Mouse (Mus musculus) megakaryocyte progenitor cell, adult 5-6 weeks (primary cell): ENCODE results near the gene Cx3cr1. TPM values are rescaled to one million over a fixed set of nuclear protein-coding genes. Genes with fewer than 3 reads are reported as not detected.

Experiments used
- ATAC-seq: replicated peaks from 2 replicates; pipeline ENCODE4 v1.8.0; 2016; ENCODE audit warnings: mild to moderate bottlenecking, moderate TSS enrichment, inconsistent platforms; ENCODE audit not compliant: poor library complexity
- total RNA-seq, 2 experiments: library from RNA; stranded (forward) in 1 of 2; stranded (reverse) in 1 of 2; fragments of 157-497, 149-512 nt in 1 of 2; fragments of 200-1000 nt in 1 of 2; gene quantifications; 2 replicates each; pipeline versions ENCODE4 v1.2.3 to v1.2.4; 2015 to 2017

Gene Cx3cr1
- total RNA-seq, 2 experiments from 2014 or later: 10.6 to 13.9 TPM

- ATAC-seq: peak; percentile 48
These were observed 174.5 kb downstream of the Cx3cr1 start for GRCm38 (mm10) chr9:119895040-119895721.

DNA sequence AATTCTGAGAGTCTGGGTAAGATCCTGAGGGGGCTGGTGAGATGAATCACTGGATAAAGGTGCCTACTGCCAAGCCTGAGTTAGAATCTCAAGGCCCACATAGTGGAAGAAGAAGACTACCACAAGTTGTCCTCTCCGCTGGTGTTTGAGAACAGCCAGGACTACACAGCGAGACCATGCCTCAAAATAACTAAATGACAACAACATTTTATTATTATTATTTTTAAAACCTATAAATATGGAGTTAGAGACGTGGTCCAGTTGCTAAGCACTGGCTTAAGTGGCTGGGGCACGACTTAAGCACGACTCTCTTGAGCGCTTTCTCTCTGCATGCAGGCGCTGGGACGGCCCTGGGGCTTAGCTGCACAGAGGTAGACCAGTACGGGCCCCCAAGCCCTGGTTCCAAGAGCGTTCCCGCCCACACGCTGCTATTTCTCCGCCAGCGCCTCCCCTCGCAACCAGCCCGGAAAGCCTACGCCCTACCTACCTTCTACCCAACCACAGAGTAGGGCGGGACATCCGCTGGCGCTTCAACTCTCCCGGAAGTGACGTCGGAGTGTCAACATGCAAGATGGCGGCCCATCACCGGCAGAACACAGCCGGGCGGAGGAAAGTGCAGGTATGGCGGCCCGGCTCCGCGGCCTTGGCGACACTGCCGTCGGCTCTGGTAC, 175.2 kb downstream of the Cx3cr1 start, which contains the start of gene Wdr48:
TSS of gene Wdr48 (plus strand) at position 540 of the 671 bp plus-strand sequence.
- ATAC-seq: peak; percentile 96

DNA sequence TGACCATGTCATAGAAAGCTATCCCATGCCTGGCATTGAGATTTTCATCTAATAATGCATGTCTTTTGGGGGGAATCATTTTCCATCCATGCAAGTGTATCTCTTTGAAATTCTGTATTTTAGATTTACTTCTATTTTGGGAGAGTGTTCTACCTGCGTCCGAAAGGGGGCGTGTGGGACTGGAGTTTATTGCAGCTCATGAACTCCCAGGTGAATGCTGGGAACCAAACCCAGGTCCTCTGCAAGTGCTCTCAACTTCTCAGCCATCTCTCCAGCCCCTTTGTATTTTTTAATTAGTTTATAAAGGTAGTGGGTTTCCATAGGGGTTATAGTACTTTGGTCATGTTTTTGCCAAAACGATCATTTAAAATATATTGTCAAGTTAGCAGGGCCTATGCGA, 175.8 kb downstream of the Cx3cr1 start:
- no peak for ATAC-seq

- ATAC-seq: peak; percentile 40
These were observed 179.0 kb downstream of the Cx3cr1 start for GRCm38 (mm10) chr9:119890692-119891091.

GRCm38 (mm10) chr9:119889446-119889845, 180.2 kb downstream of the Cx3cr1 start:
- no peak for ATAC-seq

DNA sequence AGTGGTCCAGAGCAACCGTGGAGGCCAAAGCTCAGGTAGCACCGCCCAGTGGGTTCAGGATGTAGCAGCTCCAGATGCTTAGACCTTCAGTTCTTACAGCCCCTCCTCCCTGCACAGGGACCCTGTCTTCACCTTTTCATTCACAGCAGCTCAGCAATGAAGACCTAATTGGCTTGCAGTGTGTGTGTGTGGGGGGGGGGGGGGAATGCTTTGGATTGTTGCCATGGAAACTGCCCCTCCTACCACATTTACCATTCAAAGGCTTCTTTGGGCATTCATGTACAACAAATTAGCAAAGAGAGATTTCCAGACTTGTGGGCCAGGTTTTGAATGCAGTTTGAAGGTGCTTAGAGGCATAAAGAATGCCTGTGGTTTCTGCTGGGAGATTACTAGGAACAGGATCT, 180.8 kb downstream of the Cx3cr1 start:
- ATAC-seq: no peak

GRCm38 (mm10) chr9:119887144-119887901, 182.4 kb downstream of the Cx3cr1 start:
- ATAC-seq: peak; percentile 68

- ATAC-seq: no peak
These were observed 215.5 kb downstream of the Cx3cr1 start for GRCm38 (mm10) chr9:119854170-119854569.

- ATAC-seq: no peak
These were observed 216.4 kb downstream of the Cx3cr1 start for GRCm38 (mm10) chr9:119853071-119853846.

DNA sequence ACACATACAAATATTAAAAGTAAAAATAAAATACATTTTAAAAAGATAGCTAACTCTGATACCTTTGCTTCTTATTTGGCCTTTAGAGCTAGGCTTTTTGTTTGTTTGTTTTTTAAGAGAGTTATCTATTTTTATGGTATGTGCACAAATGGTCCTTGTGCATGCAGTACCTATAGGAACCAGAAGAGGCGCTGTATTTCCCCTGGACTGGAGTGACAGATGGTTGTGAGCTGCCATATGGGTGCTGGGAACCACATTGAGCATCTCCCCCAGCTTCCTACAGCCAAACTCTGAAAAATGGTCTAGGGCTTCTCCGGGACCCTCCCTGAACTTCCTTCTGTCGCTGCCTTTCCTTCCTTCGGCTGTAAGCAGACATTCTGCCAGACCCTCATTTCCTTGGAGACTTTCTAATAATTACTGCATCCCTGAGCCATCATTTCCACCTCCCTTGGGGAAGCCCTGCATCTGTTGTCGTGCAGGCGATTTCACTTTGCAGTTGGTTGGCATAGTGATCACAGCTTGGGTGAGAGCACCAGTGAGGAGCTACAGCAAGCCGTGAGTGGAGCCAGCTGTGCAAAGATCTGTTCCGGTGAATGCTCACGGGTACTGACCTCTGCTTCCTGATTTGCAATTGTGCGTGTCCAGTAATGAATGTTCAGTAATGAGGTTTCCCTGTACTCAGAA, 217.2 kb downstream of the Cx3cr1 start:
- no peak for ATAC-seq

Other genes starting within 250 kb of the Cx3cr1 start
- gene Scn11a, start 244.4 kb downstream of the Cx3cr1 start, total RNA-seq (2015): not detected in 2 replicates
- gene Scn11a, start 244.4 kb downstream of the Cx3cr1 start, total RNA-seq (2017): not detected in 2 replicates
- 57.6 and 75.4 TPM in 2 replicates for gene Wdr48, start 175.0 kb downstream of the Cx3cr1 start, total RNA-seq (2015)
- gene Wdr48, start 175.0 kb downstream of the Cx3cr1 start, total RNA-seq (2017): 49.1 and 58.6 TPM in 2 replicates
- gene Gorasp1, start 132.3 kb downstream of the Cx3cr1 start, total RNA-seq (2015): 7.9 and 8.7 TPM in 2 replicates
- gene Gorasp1, start 132.3 kb downstream of the Cx3cr1 start, total RNA-seq (2017): 5.1 and 7.4 TPM in 2 replicates
- 2.3 and 2.4 TPM in 2 replicates for gene Ttc21a, start 132.3 kb downstream of the Cx3cr1 start, total RNA-seq (2015)
- 3.4 and 5.7 TPM in 2 replicates for gene Ttc21a, start 132.3 kb downstream of the Cx3cr1 start, total RNA-seq (2017)
- gene Csrnp1, start 85.2 kb downstream of the Cx3cr1 start, total RNA-seq (2015): 9.0 and 12.3 TPM in 2 replicates
- gene Csrnp1, start 85.2 kb downstream of the Cx3cr1 start, total RNA-seq (2017): 13.3 and 18.9 TPM in 2 replicates
- not detected in 2 replicates for gene Xirp1, start 46.3 kb downstream of the Cx3cr1 start, total RNA-seq (2015)
- not detected in 2 replicates for gene Xirp1, start 46.3 kb downstream of the Cx3cr1 start, total RNA-seq (2017)
- gene Ccr8, start 22.2 kb upstream of the Cx3cr1 start, total RNA-seq (2015): not detected in 2 replicates
- gene Ccr8, start 22.2 kb upstream of the Cx3cr1 start, total RNA-seq (2017): not detected in 2 replicates
- gene Slc25a38, start 40.5 kb upstream of the Cx3cr1 start, total RNA-seq (2015): 15.8 and 17.1 TPM in 2 replicates
- gene Slc25a38, start 40.5 kb upstream of the Cx3cr1 start, total RNA-seq (2017): 16.9 and 19.7 TPM in 2 replicates
- gene Rpsa, start 57.8 kb upstream of the Cx3cr1 start, total RNA-seq (2015): 3,721 and 3,879 TPM in 2 replicates
- gene Rpsa, start 57.8 kb upstream of the Cx3cr1 start, total RNA-seq (2017): 5,290 and 6,669 TPM in 2 replicates
- not detected in 2 replicates for gene Mobp, start 79.8 kb upstream of the Cx3cr1 start, total RNA-seq (2015)
- not detected in 2 replicates for gene Mobp, start 79.8 kb upstream of the Cx3cr1 start, total RNA-seq (2017)
- gene Myrip, start 231.6 kb upstream of the Cx3cr1 start, total RNA-seq (2015): 0.35 TPM in 1 of 2 replicates, not detected in the other
- gene Myrip, start 231.6 kb upstream of the Cx3cr1 start, total RNA-seq (2017): 0.30 TPM in 1 of 2 replicates, not detected in the other